Mouse (Mus musculus): ENCODE results near the gene Atl1.

DNA sequence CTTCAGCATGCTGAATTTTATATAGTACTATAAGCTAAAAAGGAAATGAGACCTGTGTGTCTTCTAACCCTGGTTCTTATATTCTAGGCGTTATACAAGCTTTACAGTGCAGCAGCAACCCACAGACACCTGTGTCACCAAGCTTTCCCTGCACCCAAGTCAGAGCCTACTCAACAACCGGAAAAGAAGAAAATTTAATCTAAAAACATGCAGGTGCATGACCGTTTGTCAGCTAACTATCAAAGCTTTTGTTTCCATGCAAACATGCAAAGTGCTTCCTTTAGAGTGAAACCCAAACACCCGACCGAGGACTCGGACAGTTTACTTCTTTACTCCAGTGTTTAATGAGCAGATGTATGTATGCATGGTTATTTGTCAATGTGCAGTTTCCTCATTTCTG, 70.7 kb downstream of the Atl1 start:
- TF ChIP-seq POLR2A (IDR thresholded peaks at IDR 0.05; ENCODE audit: low read depth, low read length) (no peak), CTCF (IDR thresholded peaks at IDR 0.05; ENCODE audit: borderline replicate concordance, insufficient read depth, low read length) (no peak)

Measured in embryonic fibroblast, embryonic 13.5 days (primary cell).